Mouse (Mus musculus) myocyte (in vitro differentiated cells): ENCODE data around the gene St3gal3. TPM values are rescaled to one million over a fixed set of nuclear protein-coding genes. Genes with fewer than 3 reads are reported as not detected.

Source experiments
- H3K27me3 ChIP-seq: one replicate; pipeline ENCODE4 v1.6.1; 2011; ENCODE audit not compliant: control insufficient read depth, insufficient read depth, insufficient read length
- H3K36me3 ChIP-seq: one replicate; pipeline ENCODE4 v1.6.1; 2011; ENCODE audit not compliant: control insufficient read depth, insufficient read depth
- H3K4me2 ChIP-seq: one replicate; pipeline ENCODE4 v1.6.1; 2011; ENCODE audit warnings: low read depth, control low read depth
- H3K4me3 ChIP-seq: one replicate; pipeline ENCODE4 v1.5.1; 2011; ENCODE audit warnings: mild to moderate bottlenecking, control low read depth, moderate library complexity
- H3K79me2 ChIP-seq: one replicate; pipeline ENCODE4 v1.6.1; 2011; ENCODE audit not compliant: control insufficient read depth, insufficient read depth
- H3ac ChIP-seq: one replicate; pipeline ENCODE4 v1.6.1; 2011; ENCODE audit not compliant: control insufficient read depth, insufficient read length
- CEBPB ChIP-seq: IDR thresholded peaks from 2 replicates; pipeline ENCODE4 v1.6.1; 2011; ENCODE audit warnings: mild to moderate bottlenecking, moderate library complexity; ENCODE audit not compliant: poor library complexity, insufficient read depth, severe bottlenecking
- E2F4 ChIP-seq: IDR thresholded peaks from one replicate; pipeline ENCODE4 v1.6.1; 2011; ENCODE audit warnings: mild to moderate bottlenecking, control low read depth, moderate library complexity; ENCODE audit not compliant: insufficient read depth
- MAX ChIP-seq: IDR thresholded peaks from one replicate; pipeline ENCODE4 v1.6.1; 2011; ENCODE audit warnings: low read depth, mild to moderate bottlenecking, control low read depth
- MYOD1 ChIP-seq, 3 experiments: IDR thresholded peaks; one replicate each; pipeline ENCODE4 v1.6.1; 2011; ENCODE audit warnings: control low read depth in 2 of 3, low read depth in 2 of 3, mild to moderate bottlenecking in 2 of 3, moderate library complexity in 1 of 3; ENCODE audit not compliant: insufficient read length in 2 of 3, control insufficient read depth in 1 of 3
- MYOG ChIP-seq, 3 experiments: IDR thresholded peaks; one replicate each; pipeline ENCODE4 v1.6.1; 2011; ENCODE audit warnings: control low read depth in 2 of 3, low read depth in 2 of 3, mild to moderate bottlenecking in 2 of 3; ENCODE audit not compliant: insufficient read length in 2 of 3, control insufficient read depth in 1 of 3, insufficient read depth in 1 of 3
- POLR2A ChIP-seq: IDR thresholded peaks from one replicate; pipeline ENCODE4 v1.6.1; 2011; ENCODE audit warnings: low read depth, mild to moderate bottlenecking, control low read depth, moderate library complexity; ENCODE audit not compliant: insufficient read length
- POLR2AphosphoS2 ChIP-seq: IDR thresholded peaks from one replicate; pipeline ENCODE4 v1.6.1; 2011; ENCODE audit warnings: low read depth, control low read depth; ENCODE audit not compliant: insufficient read length
- REST ChIP-seq: IDR thresholded peaks from one replicate; pipeline ENCODE4 v1.6.1; 2011; ENCODE audit warnings: mild to moderate bottlenecking, control low read depth, moderate library complexity; ENCODE audit not compliant: insufficient read depth, insufficient read length
- SRF ChIP-seq: IDR thresholded peaks from one replicate; pipeline ENCODE4 v1.6.1; 2011; ENCODE audit warnings: low read depth; ENCODE audit not compliant: control insufficient read depth, insufficient read length
- TCF12 ChIP-seq: IDR thresholded peaks from one replicate; pipeline ENCODE4 v1.6.1; 2011; ENCODE audit warnings: mild to moderate bottlenecking, control low read depth; ENCODE audit not compliant: poor library complexity, insufficient read depth, severe bottlenecking
- TCF3 ChIP-seq: IDR thresholded peaks from one replicate; pipeline ENCODE4 v1.6.1; 2011; ENCODE audit warnings: low read depth, control low read depth; ENCODE audit not compliant: insufficient read length
- USF1 ChIP-seq: IDR thresholded peaks from one replicate; pipeline ENCODE4 v1.6.1; 2011; ENCODE audit warnings: low read depth, mild to moderate bottlenecking, control low read depth, moderate library complexity
- polyA plus RNA-seq: library from polyadenylated mRNA; unstranded; fragments of >200 nt; fragmentation: generic; extraction: Trizol; gene quantifications from one replicate; pipeline ENCODE4 v1.2.1, GENCODE M21; 2012; ENCODE audit warnings: missing spikeins

St3gal3 gene
- polyA plus RNA-seq, 1 experiment: 45.1 TPM

DNA sequence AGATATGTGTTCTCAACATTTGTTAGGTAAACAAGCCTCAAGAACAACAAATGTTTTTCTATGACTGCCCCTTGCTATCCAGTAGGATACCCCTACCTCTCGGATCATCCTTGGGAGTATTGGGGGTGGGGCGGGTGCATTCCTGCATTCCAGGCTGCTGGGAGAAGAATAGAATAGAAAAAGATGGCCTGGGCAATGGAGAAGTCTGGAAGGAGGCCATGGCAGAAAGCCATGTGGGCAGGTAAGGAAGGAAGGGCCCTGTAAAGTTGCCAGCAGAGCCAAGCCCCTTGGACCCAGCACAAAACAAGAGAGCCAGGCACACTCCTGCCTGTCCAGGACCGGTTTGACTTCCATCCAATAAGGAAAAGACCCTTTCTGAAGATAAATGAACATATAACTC is 221.3 kb downstream of the St3gal3 start:
- no peak overlapping the region for H3ac ChIP-seq
- H3K27me3 ChIP-seq: no peaks in the 10 kb centered on the region
- TF ChIP-seq TCF12: no peak
- TF ChIP-seq TCF3: no peak
- TF ChIP-seq SRF: no peak
- TF ChIP-seq POLR2A: no peak
- no peak for TF ChIP-seq CEBPB
- TF ChIP-seq MYOD1 (IDR thresholded peaks at IDR 0.05; ENCODE audit: control insufficient read depth in 1 of 3, insufficient read length in 2 of 3, low read depth in 2 of 3): no peak
- no peak for TF ChIP-seq POLR2AphosphoS2
- peaks cover 61% of the 10 kb centered on the region for H3K79me2 ChIP-seq
- H3K4me2 ChIP-seq: peak overlapping the region; percentile 83
- H3K4me3 ChIP-seq: peak overlapping the region; percentile 95
- H3K36me3 ChIP-seq: no peaks in the 10 kb centered on the region

DNA sequence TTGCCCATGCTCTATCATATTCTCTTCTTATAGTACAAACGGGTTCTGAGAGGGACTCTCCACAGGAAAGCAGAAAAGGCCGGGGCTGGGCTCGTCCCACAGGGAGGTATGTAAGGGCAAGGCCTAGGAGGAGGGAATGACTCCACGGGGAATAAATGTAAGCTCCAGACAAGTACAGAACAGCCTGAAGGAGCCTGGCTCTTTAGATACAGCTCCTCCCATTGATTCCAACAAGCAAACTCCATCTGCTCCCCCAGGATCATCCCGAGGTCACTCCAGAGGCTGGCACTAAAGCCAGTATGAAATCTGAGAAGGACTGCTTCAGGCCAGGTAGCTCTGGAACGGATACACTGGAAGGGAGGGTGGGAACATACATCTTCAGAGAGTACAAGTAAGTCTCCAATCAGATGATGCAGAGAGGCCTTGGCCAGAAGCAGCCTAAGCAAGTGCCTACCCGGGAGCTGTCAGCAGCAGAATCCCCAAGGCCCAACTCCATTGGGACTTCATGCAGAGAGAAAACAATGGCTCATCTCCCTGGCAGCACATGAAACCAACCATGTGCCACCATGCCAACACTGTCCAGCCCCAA is 221.9 kb downstream of the St3gal3 start:
- Histone ChIP-seq H3K36me3 (peaks cover 5% of the 10 kb centered on the region), H3K4me3 (peak overlapping the region; percentile 95), H3K27me3 (no peaks in the 10 kb centered on the region), H3K79me2 (peaks cover 68% of the 10 kb centered on the region), H3K4me2 (peak overlapping the region; percentile 83), H3ac (no peak overlapping the region)
- no peak for TF ChIP-seq REST
- TF ChIP-seq MYOG (IDR thresholded peaks at IDR 0.05; ENCODE audit: control insufficient read depth in 1 of 3, insufficient read depth in 1 of 3, insufficient read length in 2 of 3, low read depth in 2 of 3): no peak
- TF ChIP-seq SRF: no peak
- TF ChIP-seq POLR2A: no peak
- TF ChIP-seq CEBPB: no peak
- TF ChIP-seq MYOD1 (IDR thresholded peaks at IDR 0.05; ENCODE audit: control insufficient read depth in 1 of 3, insufficient read length in 2 of 3, low read depth in 2 of 3): no peak
- TF ChIP-seq MAX: no peak
- TF ChIP-seq USF1: no peak
- no peak for TF ChIP-seq TCF3
- TF ChIP-seq E2F4: no peak
- TF ChIP-seq TCF12: no peak
- TF ChIP-seq POLR2AphosphoS2: no peak

DNA sequence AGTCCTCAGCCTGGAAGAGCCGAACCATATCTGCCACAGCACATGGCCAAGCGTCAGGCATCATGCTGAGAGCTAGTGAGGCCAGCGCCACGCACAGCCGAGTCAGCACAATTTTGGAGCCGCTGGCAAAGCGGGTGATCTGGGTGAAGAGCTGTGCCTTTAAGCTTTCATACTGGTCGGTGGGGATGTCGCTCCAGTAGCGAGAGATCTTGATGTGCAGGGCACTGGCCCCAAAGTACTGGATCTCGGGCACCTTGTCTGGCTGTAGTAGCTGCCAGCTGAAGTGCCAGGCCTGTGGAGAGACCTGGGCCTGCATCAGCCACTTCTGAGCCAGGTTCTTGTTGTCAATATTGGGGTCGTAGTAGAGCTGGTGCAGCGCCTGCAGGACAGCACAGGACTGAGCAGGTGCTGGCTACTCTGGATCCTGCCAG is 222.6 kb downstream of the St3gal3 start:
- H3ac ChIP-seq: no peak overlapping the region
- peaks cover 72% of the 10 kb centered on the region for H3K79me2 ChIP-seq
- no peak for TF ChIP-seq MYOG (IDR thresholded peaks at IDR 0.05; ENCODE audit: control insufficient read depth in 1 of 3, insufficient read depth in 1 of 3, insufficient read length in 2 of 3, low read depth in 2 of 3)
- TF ChIP-seq CEBPB: no peak
- no peak for TF ChIP-seq USF1
- no peak for TF ChIP-seq SRF
- no peak for TF ChIP-seq POLR2AphosphoS2
- TF ChIP-seq REST: no peak
- TF ChIP-seq MAX: no peak
- TF ChIP-seq MYOD1 (IDR thresholded peaks at IDR 0.05; ENCODE audit: control insufficient read depth in 1 of 3, insufficient read length in 2 of 3, low read depth in 2 of 3): no peak
- no peak for TF ChIP-seq POLR2A
- TF ChIP-seq TCF12: no peak
- no peak for TF ChIP-seq E2F4
- TF ChIP-seq TCF3: no peak
- H3K27me3 ChIP-seq: no peaks in the 10 kb centered on the region
- H3K4me3 ChIP-seq: peak overlapping the region; percentile 95
- peaks cover 8% of the 10 kb centered on the region for H3K36me3 ChIP-seq
- peak overlapping the region; percentile 2 for H3K4me2 ChIP-seq

DNA sequence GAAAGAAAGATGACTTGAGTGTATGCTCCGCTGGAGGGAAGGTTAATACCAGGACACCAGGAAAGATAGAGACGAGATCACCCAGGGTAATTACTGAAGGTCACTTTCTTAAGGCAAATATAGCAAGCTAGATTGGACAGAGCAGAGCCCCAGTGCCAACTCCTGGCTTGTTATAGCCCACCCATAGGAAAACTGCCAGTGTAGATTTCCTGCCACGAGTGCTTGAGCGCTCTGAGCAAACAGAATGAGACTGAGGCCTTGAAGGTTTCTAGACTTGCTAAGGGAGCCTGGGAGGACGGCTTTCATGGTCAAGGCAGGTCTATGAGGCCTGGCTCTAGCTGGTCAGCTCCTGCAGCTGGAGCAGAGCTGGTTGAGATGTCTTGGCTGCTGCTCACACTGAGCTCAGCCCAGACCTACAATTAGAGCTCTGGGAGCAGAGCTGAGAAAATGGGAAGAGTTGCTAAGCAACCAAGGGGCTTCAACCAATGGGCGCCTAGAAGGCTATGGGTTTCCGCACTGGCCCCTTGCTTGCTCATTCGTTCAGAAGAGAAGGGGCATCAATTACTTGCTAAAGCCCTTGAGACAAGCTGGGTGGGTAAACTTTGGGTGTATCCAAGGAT is 225.8 kb downstream of the St3gal3 start:
- Histone ChIP-seq H3K27me3 (no peaks in the 10 kb centered on the region), H3ac (no peak overlapping the region), H3K4me2 (no peak overlapping the region), H3K4me3 (no peak overlapping the region), H3K79me2 (peaks cover 65% of the 10 kb centered on the region), H3K36me3 (peaks cover 18% of the 10 kb centered on the region)
- TF ChIP-seq E2F4: no peak
- TF ChIP-seq POLR2AphosphoS2: no peak
- no peak for TF ChIP-seq SRF
- no peak for TF ChIP-seq REST
- TF ChIP-seq USF1: no peak
- no peak for TF ChIP-seq MAX
- TF ChIP-seq MYOG (IDR thresholded peaks at IDR 0.05; ENCODE audit: control insufficient read depth in 1 of 3, insufficient read depth in 1 of 3, insufficient read length in 2 of 3, low read depth in 2 of 3): no peak

DNA sequence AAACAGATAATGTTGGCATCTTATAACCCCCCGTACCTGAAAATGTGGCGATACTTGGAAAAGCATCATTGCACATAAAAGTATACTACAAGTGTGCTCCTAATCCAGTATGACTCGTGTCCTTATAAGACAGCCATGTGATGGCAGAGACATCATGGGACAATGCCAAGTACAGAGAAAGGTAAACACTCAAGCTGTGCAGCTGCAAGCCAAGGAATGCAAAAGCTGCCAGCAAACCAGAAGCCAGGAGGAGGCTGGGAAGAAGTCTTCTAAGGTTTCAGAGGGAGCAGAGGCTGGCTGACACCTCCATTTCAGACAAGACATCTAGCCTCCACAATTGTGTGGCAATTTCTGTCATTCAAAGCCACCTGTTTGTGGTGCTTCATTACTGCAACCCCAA is 228.5 kb downstream of the St3gal3 start:
- no peak overlapping the region for H3ac ChIP-seq
- no peaks in the 10 kb centered on the region for H3K27me3 ChIP-seq
- TF ChIP-seq MYOG (IDR thresholded peaks at IDR 0.05; ENCODE audit: control insufficient read depth in 1 of 3, insufficient read depth in 1 of 3, insufficient read length in 2 of 3, low read depth in 2 of 3) (no peak), POLR2AphosphoS2 (no peak), REST (no peak), TCF3 (no peak), SRF (no peak), MAX (no peak), MYOD1 (IDR thresholded peaks at IDR 0.05; ENCODE audit: control insufficient read depth in 1 of 3, insufficient read length in 2 of 3, low read depth in 2 of 3) (no peak), POLR2A (no peak), CEBPB (no peak), E2F4 (no peak), TCF12 (no peak), USF1 (no peak)
- H3K4me3 ChIP-seq: no peak overlapping the region
- no peak overlapping the region for H3K4me2 ChIP-seq
- peaks cover 37% of the 10 kb centered on the region for H3K79me2 ChIP-seq
- peaks cover 32% of the 10 kb centered on the region for H3K36me3 ChIP-seq
